Comparison of ENCODE assay signal across 8 mouse cellular contexts in genomic region chr17:8856430-8857371, GRCm38 (mm10).
A peak's percentile ranks its signal among the peaks of the same experiment; 100 is the strongest.
DNase-seq lines count a peak whose midpoint lies in the region; ATAC-seq and TF ChIP-seq lines count a peak whose summit lies in the region.

No protein-coding gene starts in this region.

- no peak for TF ChIP-seq POLR2A in brain, embryonic 14.5 days (IDR thresholded peaks at IDR 0.05; ENCODE audit: borderline replicate concordance, extremely low read depth, insufficient read depth, insufficient read length, poor library complexity, severe bottlenecking)

- H3K4me2 ChIP-seq in intestine, embryonic 15.5 days (replicated peaks) = peak overlapping the region; percentile 53
- no peak overlapping the region for H3K4me2 ChIP-seq in neural tube, embryonic 14.5 days (ENCODE audit: low read depth, low read length)

- TF ChIP-seq CTCF in brain, embryonic 14.5 days (IDR thresholded peaks at IDR 0.05; ENCODE audit: borderline replicate concordance, extremely low read depth, insufficient read depth, insufficient read length) = no peak

- H3K27ac ChIP-seq in intestine, embryonic 15.5 days = no peak overlapping the region
- no peak overlapping the region for H3K27ac ChIP-seq in neural tube, embryonic 14.5 days (ENCODE audit: low read depth, low read length)

- DNase-seq in ES-CJ7 (ENCODE audit: low read depth, low spot score) = peak; percentile 19
- DNase-seq in brain, embryonic 14.5 days (ENCODE audit: low read depth) = peak; percentile 64
- DNase-seq in gastrocnemius, postnatal 36 days = peak; percentile 82
- DNase-seq in lung, adult 18-20 months = peak; percentile 47 to 64
- peak; percentile 75 for DNase-seq in urinary bladder, postnatal 25 days (ENCODE audit: low spot score)
- DNase-seq in left cerebral cortex, adult 18-20 months (ENCODE audit: low spot score in 2 of 2) = no peak

- intact Hi-C loops in gastrocnemius, postnatal 36 days (cut with DNase I) = loop anchor here (5.0 kb wide), 1 partner anchor 49 kb away; no protein-coding TSS in a partner anchor

- no peak overlapping the region for H3K9ac ChIP-seq in intestine, embryonic 15.5 days
- no peak overlapping the region for H3K9ac ChIP-seq in neural tube, embryonic 14.5 days (replicated peaks; ENCODE audit: low read depth, low read length)

- peak; percentile 62 for ATAC-seq in intestine, embryonic 15.5 days
- ATAC-seq in neural tube, embryonic 14.5 days (ENCODE audit: low read depth) = 0 out of 2 replicates have a peak, but pooled peaks have one; percentile 44

- no peaks in the 10 kb centered on the region for H3K9me3 ChIP-seq in intestine, embryonic 15.5 days
- no peaks in the 10 kb centered on the region for H3K9me3 ChIP-seq in neural tube, embryonic 14.5 days (ENCODE audit: control insufficient read depth, low read length)

- WGBS in intestine, embryonic 15.5 days = 33% methylated on average over 22 of the region's 22 CpGs
- WGBS in neural tube, embryonic 14.5 days = 28% methylated on average over 22 of the region's 22 CpGs

- H3K4me1 ChIP-seq in intestine, embryonic 15.5 days (replicated peaks) = peaks cover 9% of the 10 kb centered on the region; the same call in 1 of the 2 replicates
- H3K4me1 ChIP-seq in neural tube, embryonic 14.5 days (ENCODE audit: control insufficient read depth, insufficient read depth, low read length) = 0 out of 2 replicates have a peak, but pooled peaks cover 11% of the 10 kb centered on the region

- no peaks in the 10 kb centered on the region for H3K36me3 ChIP-seq in intestine, embryonic 15.5 days
- no peaks in the 10 kb centered on the region for H3K36me3 ChIP-seq in neural tube, embryonic 14.5 days (ENCODE audit: control insufficient read depth, insufficient read depth, low read length)

- H3K4me3 ChIP-seq in intestine, embryonic 15.5 days (replicated peaks) = peak overlapping the region; percentile 15; the same call in 1 of the 2 replicates
- no peak overlapping the region for H3K4me3 ChIP-seq in neural tube, embryonic 14.5 days (ENCODE audit: low read depth, low read length)

- no peaks in the 10 kb centered on the region for H3K27me3 ChIP-seq in intestine, embryonic 15.5 days (replicated peaks)
- no peaks in the 10 kb centered on the region for H3K27me3 ChIP-seq in neural tube, embryonic 14.5 days (ENCODE audit: control insufficient read depth, insufficient read depth, low read length)

Comparison
In these comparisons a context has a peak if more than half of its experiments do, and no peak if none do; other contexts are left out.
1. DNase-seq: peak in ES-CJ7 (single experiment), brain, embryonic 14.5 days (single experiment), gastrocnemius, postnatal 36 days (2 of 2), lung, adult 18-20 months (2 of 2) and urinary bladder, postnatal 25 days (single experiment); none in left cerebral cortex, adult 18-20 months (0 of 2).